Mouse (Mus musculus) bone marrow, adult 2 months (tissue): ENCODE data around the gene Scube3.

Experiments used
- CTCF ChIP-seq: fragments of 200-500 bp; IDR thresholded peaks from 2 replicates; pipeline ENCODE4 v1.5.1; 2011; ENCODE audit warnings: low read length, control low read depth; ENCODE audit not compliant: control insufficient read depth, insufficient read depth
- POLR2A ChIP-seq: fragments of 200-500 bp; IDR thresholded peaks from 2 replicates; pipeline ENCODE4 v1.6.1; 2011; ENCODE audit warnings: low read depth, mild to moderate bottlenecking, control low read depth, low read length, borderline replicate concordance; ENCODE audit not compliant: control insufficient read depth

- TF ChIP-seq CTCF: no peak
- no peak for TF ChIP-seq POLR2A
Measured at GRCm38 (mm10) chr17:28148288-28148687, 6.3 kb downstream of the Scube3 start.
